Mouse (Mus musculus) small intestine, adult 2 months (tissue): ENCODE measurements around the gene Pomgnt2. TPM values are rescaled to one million over a fixed set of nuclear protein-coding genes. Genes with fewer than 3 reads are reported as not detected.

ENCODE experiments used
- H3K27ac ChIP-seq: fragments of 200-500 bp; 2 replicates; pipeline ENCODE4 v1.5.1; 2012; ENCODE audit warnings: low read depth, low read length, control low read depth, inconsistent platforms; ENCODE audit not compliant: insufficient read depth
- H3K27me3 ChIP-seq: fragments of 200-500 bp; 2 replicates; pipeline ENCODE4 v1.6.1; 2012; ENCODE audit warnings: mild to moderate bottlenecking, moderate library complexity, low read length, inconsistent platforms; ENCODE audit not compliant: control insufficient read depth, insufficient read depth
- H3K36me3 ChIP-seq: fragments of 200-500 bp; 2 replicates; pipeline ENCODE4 v1.6.1; 2012; ENCODE audit warnings: mild to moderate bottlenecking, low read length, control low read depth, inconsistent platforms; ENCODE audit not compliant: control insufficient read depth, insufficient read depth
- H3K4me1 ChIP-seq: fragments of 200-500 bp; 2 replicates; pipeline ENCODE4 v1.6.1; 2012; ENCODE audit warnings: low read length, inconsistent platforms, mixed read lengths; ENCODE audit not compliant: control insufficient read depth, insufficient read depth, insufficient read length
- H3K4me3 ChIP-seq: fragments of 200-500 bp; 2 replicates; pipeline ENCODE4 v1.5.1; 2012; ENCODE audit warnings: low read depth, mild to moderate bottlenecking, control low read depth, inconsistent platforms, low read length, moderate library complexity
- CTCF ChIP-seq: fragments of 200-500 bp; IDR thresholded peaks from 2 replicates; pipeline ENCODE4 v1.5.1; 2012; ENCODE audit warnings: low read depth, mild to moderate bottlenecking, control low read depth, inconsistent platforms, low read length, moderate library complexity, mixed read lengths; ENCODE audit not compliant: insufficient replicate concordance, insufficient read length; ENCODE audit errors: extremely low read depth
- POLR2A ChIP-seq: fragments of 200-500 bp; IDR thresholded peaks from 2 replicates; pipeline ENCODE4 v1.6.1; 2012; ENCODE audit warnings: low read depth, mild to moderate bottlenecking, control low read depth, inconsistent platforms, low read length, moderate library complexity
- WGBS: fragments of 180-500 bp; shearing (Covaris S2); methylation state at CpG from one replicate; pipeline ENCODE4 v1.1.7; 2018; 5-methylcytosine and 5-hydroxymethylcytosine counted together
- polyA plus RNA-seq: library from polyadenylated mRNA; depleted of rRNA; stranded (reverse); fragments of >200 nt; gene quantifications from 2 replicates; pipeline ENCODE4 v1.2.3, GENCODE M21; 2012

Pomgnt2 gene
- polyA plus RNA-seq, 1 experiment, result 7.5 TPM

GRCm38 (mm10) chr9:122013629-122014028, 16.7 kb upstream of the Pomgnt2 start:
- H3K36me3 ChIP-seq, result no peaks in the 10 kb centered on the region
- H3K4me3 ChIP-seq, result no peak overlapping the region
- H3K27ac ChIP-seq, result no peak overlapping the region
- 50% methylated on average over 4 of the region's 4 CpGs for WGBS
- H3K4me1 ChIP-seq, result no peaks in the 10 kb centered on the region
- no peaks in the 10 kb centered on the region for H3K27me3 ChIP-seq
- no peak for TF ChIP-seq CTCF
- no peak for TF ChIP-seq POLR2A

- H3K4me1 ChIP-seq, result no peaks in the 10 kb centered on the region
- no peak overlapping the region for H3K4me3 ChIP-seq
- no peak overlapping the region for H3K27ac ChIP-seq
- TF ChIP-seq CTCF (no peak), POLR2A (no peak)
- no peaks in the 10 kb centered on the region for H3K27me3 ChIP-seq
- H3K36me3 ChIP-seq, result no peaks in the 10 kb centered on the region
- WGBS, result 78% methylated on average over 2 of the region's 2 CpGs
These were observed 15.9 kb upstream of the Pomgnt2 start for GRCm38 (mm10) chr9:122012816-122013215.

GRCm38 (mm10) chr9:122010751-122011150, 13.8 kb upstream of the Pomgnt2 start:
- 73% methylated on average over 2 of the region's 2 CpGs for WGBS
- Histone ChIP-seq H3K36me3 (no peaks in the 10 kb centered on the region), H3K27ac (no peak overlapping the region), H3K27me3 (no peaks in the 10 kb centered on the region), H3K4me3 (no peak overlapping the region), H3K4me1 (no peaks in the 10 kb centered on the region)
- TF ChIP-seq CTCF (no peak), POLR2A (no peak)

GRCm38 (mm10) chr9:122008876-122009275, 12.0 kb upstream of the Pomgnt2 start:
- Histone ChIP-seq H3K36me3 (no peaks in the 10 kb centered on the region), H3K4me1 (no peaks in the 10 kb centered on the region), H3K27ac (no peak overlapping the region), H3K27me3 (no peaks in the 10 kb centered on the region), H3K4me3 (no peak overlapping the region)
- 38% methylated on average over 2 of the region's 2 CpGs for WGBS
- no peak for TF ChIP-seq POLR2A
- no peak for TF ChIP-seq CTCF

- TF ChIP-seq POLR2A (no peak), CTCF (no peak)
- H3K4me1 ChIP-seq, result no peaks in the 10 kb centered on the region
- 8% methylated on average over 7 of the region's 7 CpGs for WGBS
- no peak overlapping the region for H3K27ac ChIP-seq
- H3K36me3 ChIP-seq, result no peaks in the 10 kb centered on the region
- H3K4me3 ChIP-seq, result no peak overlapping the region
- peaks cover 2% of the 10 kb centered on the region; the same call in 1 of the 2 replicates for H3K27me3 ChIP-seq
These were observed 9.7 kb upstream of the Pomgnt2 start for GRCm38 (mm10) chr9:122006609-122007008.

GRCm38 (mm10) chr9:122006175-122006574, 9.3 kb upstream of the Pomgnt2 start:
- WGBS, result 88% methylated on average over 2 of the region's 2 CpGs
- no peak for TF ChIP-seq CTCF
- no peak for TF ChIP-seq POLR2A
- H3K4me3 ChIP-seq, result no peak overlapping the region
- no peaks in the 10 kb centered on the region for H3K4me1 ChIP-seq
- no peaks in the 10 kb centered on the region for H3K36me3 ChIP-seq
- no peak overlapping the region for H3K27ac ChIP-seq
- H3K27me3 ChIP-seq, result peaks cover 2% of the 10 kb centered on the region; the same call in 1 of the 2 replicates

- WGBS, result 23% methylated on average over 4 of the region's 4 CpGs
- Histone ChIP-seq H3K4me1 (peaks cover 5% of the 10 kb centered on the region; the same call in 1 of the 2 replicates), H3K27ac (no peak overlapping the region), H3K4me3 (no peak overlapping the region), H3K36me3 (no peaks in the 10 kb centered on the region), H3K27me3 (no peaks in the 10 kb centered on the region; the same call in 1 of the 2 replicates)
- TF ChIP-seq POLR2A (no peak), CTCF (no peak)
These were observed 1.1 kb upstream of the Pomgnt2 start for GRCm38 (mm10) chr9:121997978-121998377.
